Mouse (Mus musculus): ENCODE measurements around the gene P2rx1.

The P2rx1 gene

GRCm38 (mm10) chr11:72987807-72988206 is 11.1 kb upstream of the P2rx1 start:
- DNase-seq (ENCODE audit: low spot score), result no peak

GRCm38 (mm10) chr11:72989044-72989443 is 9.9 kb upstream of the P2rx1 start:
- no peak for DNase-seq (ENCODE audit: low spot score)

- no peak for DNase-seq (ENCODE audit: low spot score)
These were observed 8.2 kb upstream of the P2rx1 start for GRCm38 (mm10) chr11:72990688-72991087.

GRCm38 (mm10) chr11:72991961-72992360 is 6.9 kb upstream of the P2rx1 start:
- DNase-seq (ENCODE audit: low spot score), result no peak

- DNase-seq (ENCODE audit: low spot score), result no peak
These were observed 2.6 kb upstream of the P2rx1 start for GRCm38 (mm10) chr11:72996346-72996745.

GRCm38 (mm10) chr11:72996781-72997180 is 2.1 kb upstream of the P2rx1 start:
- DNase-seq (ENCODE audit: low spot score), result no peak

GRCm38 (mm10) chr11:72997529-72998326 is 1.2 kb upstream of the P2rx1 start:
- DNase-seq (ENCODE audit: low spot score), result no peak

GRCm38 (mm10) chr11:73001029-73001428 is 2.1 kb downstream of the P2rx1 start:
- peak; percentile 73 for DNase-seq (ENCODE audit: low spot score)

- DNase-seq (ENCODE audit: low spot score), result peak; percentile 65
These were observed 7.5 kb downstream of the P2rx1 start for GRCm38 (mm10) chr11:73006377-73006776.

GRCm38 (mm10) chr11:73007113-73007512 is 8.2 kb downstream of the P2rx1 start:
- DNase-seq (ENCODE audit: low spot score), result no peak

GRCm38 (mm10) chr11:73007698-73008481 is 9.0 kb downstream of the P2rx1 start:
- DNase-seq (ENCODE audit: low spot score), result peak; percentile 65

GRCm38 (mm10) chr11:73008826-73009225 is 9.9 kb downstream of the P2rx1 start:
- DNase-seq (ENCODE audit: low spot score), result no peak

- DNase-seq (ENCODE audit: low spot score), result no peak
These were observed 10.8 kb downstream of the P2rx1 start for GRCm38 (mm10) chr11:73009531-73010274.

GRCm38 (mm10) chr11:73013981-73014380 is 15.1 kb downstream of the P2rx1 start:
- DNase-seq (ENCODE audit: low spot score), result no peak

GRCm38 (mm10) chr11:73014831-73015344 is 16.0 kb downstream of the P2rx1 start:
- peak; percentile 79 for DNase-seq (ENCODE audit: low spot score)

- no peak for DNase-seq (ENCODE audit: low spot score)
These were observed 16.6 kb downstream of the P2rx1 start for GRCm38 (mm10) chr11:73015391-73016102.

GRCm38 (mm10) chr11:73016103-73016420 is 17.2 kb downstream of the P2rx1 start:
- DNase-seq (ENCODE audit: low spot score), result no peak

GRCm38 (mm10) chr11:73018471-73019146 is 19.7 kb downstream of the P2rx1 start, which contains the start of gene Camkk1:
Camkk1 (plus strand) TSS chr11:73019008.
- DNase-seq (ENCODE audit: low spot score), result peak; percentile 94

GRCm38 (mm10) chr11:73019147-73019795 is 20.4 kb downstream of the P2rx1 start:
- peak; percentile 84 for DNase-seq (ENCODE audit: low spot score)

GRCm38 (mm10) chr11:73020953-73021800 is 22.3 kb downstream of the P2rx1 start:
- DNase-seq (ENCODE audit: low spot score), result no peak
